Mouse (Mus musculus) bone marrow macrophage, adult 2 months (primary cell): Measurements from ENCODE around the gene Igf1r. TPM values are rescaled to one million over a fixed set of nuclear protein-coding genes. Genes with fewer than 3 reads are reported as not detected.

Experiments used
- H3K27ac ChIP-seq: 2 replicates; pipeline ENCODE4 v1.5.1; 2012; ENCODE audit warnings: low read depth, low read length; ENCODE audit not compliant: insufficient read depth
- H3K4me1 ChIP-seq: 2 replicates; pipeline ENCODE4 v1.6.1; 2012; ENCODE audit warnings: low read length; ENCODE audit not compliant: control insufficient read depth, insufficient read depth
- H3K4me3 ChIP-seq: 2 replicates; pipeline ENCODE4 v1.5.1; 2012; ENCODE audit warnings: mild to moderate bottlenecking, low read length, moderate library complexity; ENCODE audit not compliant: insufficient read depth
- CTCF ChIP-seq: IDR thresholded peaks from 2 replicates; pipeline ENCODE4 v1.5.1; 2012; ENCODE audit warnings: low read depth, mild to moderate bottlenecking, low read length, moderate library complexity
- POLR2A ChIP-seq: IDR thresholded peaks from 2 replicates; pipeline ENCODE4 v1.6.1; 2012; ENCODE audit warnings: mild to moderate bottlenecking, low read depth, low read length, borderline replicate concordance
- polyA plus RNA-seq: library from polyadenylated mRNA; stranded (reverse); fragments of >200 nt; gene quantifications from 2 replicates; pipeline ENCODE4 v1.2.4, GENCODE M21; 2012; ENCODE audit not compliant: missing spikeins, insufficient read depth, insufficient read length

The Igf1r gene
- polyA plus RNA-seq, 1 experiment, result 6.0 TPM

- Histone ChIP-seq H3K27ac (no peak overlapping the region), H3K4me1 (peaks cover 12% of the 10 kb centered on the region), H3K4me3 (no peak overlapping the region)
- TF ChIP-seq CTCF (no peak), POLR2A (no peak)
Observed at GRCm38 (mm10) chr7:68059690-68060089, 107.1 kb downstream of the Igf1r start.

DNA sequence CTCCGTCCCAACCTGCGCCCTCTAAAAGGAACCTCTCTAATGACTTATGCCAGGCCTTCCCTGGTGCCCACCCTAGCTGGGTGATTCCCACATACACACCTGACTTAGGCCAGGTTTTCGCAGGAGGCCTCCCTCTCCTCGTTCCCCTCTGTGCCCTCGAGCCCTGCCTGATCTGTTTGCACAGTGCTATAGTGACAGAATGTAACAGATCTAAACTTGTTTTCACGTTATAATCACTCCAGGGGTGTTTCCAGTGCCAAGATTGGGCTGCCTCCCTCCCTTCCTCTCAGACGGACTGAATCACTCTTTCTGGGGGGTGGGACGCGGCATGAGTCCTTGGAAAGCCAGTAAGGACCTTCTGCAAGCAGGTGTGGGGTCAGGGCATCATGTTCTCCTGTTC lies 108.8 kb downstream of the Igf1r start:
- TF ChIP-seq CTCF, result no peak
- TF ChIP-seq POLR2A, result no peak
- Histone ChIP-seq H3K4me3 (no peak overlapping the region), H3K4me1 (peaks cover 10% of the 10 kb centered on the region), H3K27ac (no peak overlapping the region)

- TF ChIP-seq POLR2A (no peak), CTCF (no peak)
- no peak overlapping the region for H3K27ac ChIP-seq
- no peak overlapping the region for H3K4me3 ChIP-seq
- H3K4me1 ChIP-seq, result peaks cover 8% of the 10 kb centered on the region
Observed at GRCm38 (mm10) chr7:68062170-68062848, 109.7 kb downstream of the Igf1r start.

DNA sequence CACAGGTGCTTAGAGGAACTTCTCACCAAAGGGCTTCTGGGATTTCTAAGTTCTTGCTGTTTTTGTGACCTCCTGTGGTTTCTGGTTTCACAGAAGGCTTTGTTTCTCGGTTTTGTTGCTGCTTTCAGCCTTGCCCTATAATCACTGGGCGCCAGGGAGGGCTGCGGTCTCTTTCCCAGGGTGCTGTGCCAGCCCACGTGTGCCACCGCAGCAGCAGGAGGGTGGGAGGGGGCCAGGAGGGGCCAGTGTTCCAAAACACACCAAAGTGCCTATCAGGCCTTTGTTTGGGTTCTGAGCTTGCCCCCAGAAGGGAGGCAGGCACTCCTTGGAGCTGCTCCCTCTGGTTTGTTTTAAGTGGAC lies 110.2 kb downstream of the Igf1r start:
- Histone ChIP-seq H3K27ac (no peak overlapping the region), H3K4me3 (no peak overlapping the region), H3K4me1 (peaks cover 8% of the 10 kb centered on the region)
- TF ChIP-seq POLR2A (no peak), CTCF (no peak)

DNA sequence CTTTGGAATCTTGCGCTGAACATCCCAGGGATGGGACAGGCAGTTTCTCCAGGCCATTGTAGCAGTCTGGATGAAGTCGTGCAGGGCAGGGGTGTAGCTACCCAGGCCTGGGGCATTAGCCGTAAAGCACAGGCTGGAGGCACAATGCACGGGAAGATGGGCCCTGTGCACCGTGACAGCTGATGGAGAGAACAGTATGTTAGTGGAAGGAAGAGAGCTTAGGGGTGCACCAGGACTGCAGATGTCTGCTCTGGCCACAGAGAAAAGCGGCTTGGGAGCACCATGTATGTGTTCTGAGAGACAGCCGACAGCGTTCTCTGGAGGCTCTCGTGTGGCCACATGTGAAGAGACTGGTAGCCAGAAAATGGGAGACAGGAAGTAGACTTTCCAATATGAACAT lies 111.1 kb downstream of the Igf1r start:
- Histone ChIP-seq H3K27ac (no peak overlapping the region), H3K4me3 (no peak overlapping the region), H3K4me1 (peaks cover 8% of the 10 kb centered on the region)
- TF ChIP-seq CTCF, result no peak
- no peak for TF ChIP-seq POLR2A

- Histone ChIP-seq H3K4me1 (peaks cover 8% of the 10 kb centered on the region), H3K27ac (no peak overlapping the region), H3K4me3 (no peak overlapping the region)
- TF ChIP-seq POLR2A (no peak), CTCF (no peak)
Observed at GRCm38 (mm10) chr7:68064120-68064519, 111.5 kb downstream of the Igf1r start.

- peaks cover 6% of the 10 kb centered on the region for H3K4me1 ChIP-seq
- H3K4me3 ChIP-seq, result no peak overlapping the region
Observed at GRCm38 (mm10) chr7:68064647-68065362, 112.2 kb downstream of the Igf1r start.

DNA sequence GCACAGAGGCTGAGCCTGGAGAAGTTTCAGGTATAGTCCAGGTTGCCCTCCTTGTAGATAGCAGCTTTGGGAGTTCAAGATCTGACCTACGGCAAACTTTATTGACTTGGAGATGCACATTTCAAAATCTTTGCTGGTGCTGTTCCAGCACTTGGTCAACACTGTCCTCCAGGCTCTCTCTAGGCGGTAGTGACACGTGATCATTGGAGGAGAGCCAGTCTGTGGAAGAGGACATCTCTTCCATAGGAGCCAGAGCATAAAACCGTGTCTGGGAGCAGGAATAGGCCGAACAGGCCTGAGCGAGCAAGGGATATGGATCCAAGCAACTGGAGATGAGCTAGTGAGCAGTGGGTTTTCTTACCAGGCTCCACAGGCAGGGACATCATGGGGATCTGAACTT lies 113.3 kb downstream of the Igf1r start:
- H3K4me1 ChIP-seq, result peaks cover 2% of the 10 kb centered on the region; the same call in 1 of the 2 replicates
- H3K27ac ChIP-seq, result no peak overlapping the region
- TF ChIP-seq POLR2A, result no peak
- TF ChIP-seq CTCF, result no peak
- no peak overlapping the region for H3K4me3 ChIP-seq

More at GRCm38 (mm10) chr7:68064647-68065362, 112.2 kb downstream of the Igf1r start:
- no peak overlapping the region for H3K27ac ChIP-seq
- TF ChIP-seq CTCF (no peak), POLR2A (no peak)

GRCm38 (mm10) chr7:68067321-68067720 lies 114.7 kb downstream of the Igf1r start:
- Histone ChIP-seq H3K4me1 (peaks cover 5% of the 10 kb centered on the region), H3K27ac (no peak overlapping the region), H3K4me3 (no peak overlapping the region)
- no peak for TF ChIP-seq POLR2A
- TF ChIP-seq CTCF, result no peak

DNA sequence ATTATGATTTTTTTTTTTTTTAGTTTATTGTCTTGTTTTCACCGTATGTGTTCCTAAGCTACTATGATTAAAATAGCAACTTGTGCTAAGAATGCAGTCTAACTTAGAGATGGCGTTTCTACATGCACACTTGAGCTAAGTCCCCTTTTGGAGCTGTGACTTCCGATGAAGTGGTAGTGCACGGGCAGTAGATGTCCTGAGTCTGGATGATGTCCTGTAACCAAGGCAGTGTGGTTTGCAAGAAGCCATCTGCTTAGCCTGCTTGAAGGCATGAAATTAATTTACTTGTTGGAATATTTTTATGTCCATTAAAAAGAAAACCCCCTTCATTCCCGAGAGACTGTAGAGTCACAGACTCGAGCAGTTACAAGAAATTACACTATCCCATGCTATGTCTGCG lies 116.7 kb downstream of the Igf1r start:
- peaks cover 11% of the 10 kb centered on the region for H3K4me1 ChIP-seq
- no peak overlapping the region for H3K27ac ChIP-seq
- TF ChIP-seq POLR2A, result no peak
- no peak for TF ChIP-seq CTCF
- H3K4me3 ChIP-seq, result no peak overlapping the region

GRCm38 (mm10) chr7:68070030-68070429 lies 117.4 kb downstream of the Igf1r start:
- no peak overlapping the region for H3K27ac ChIP-seq
- no peak overlapping the region for H3K4me3 ChIP-seq
- H3K4me1 ChIP-seq, result peaks cover 11% of the 10 kb centered on the region
- no peak for TF ChIP-seq POLR2A
- no peak for TF ChIP-seq CTCF
